Mouse (Mus musculus): ENCODE results near the gene Slc25a30. TPM values are rescaled to one million over a fixed set of nuclear protein-coding genes. Genes with fewer than 3 reads are reported as not detected.

The Slc25a30 gene
- total and polyA plus RNA-seq, 3 experiments: 20.3 to 24.0 TPM; not detected in 1

DNA sequence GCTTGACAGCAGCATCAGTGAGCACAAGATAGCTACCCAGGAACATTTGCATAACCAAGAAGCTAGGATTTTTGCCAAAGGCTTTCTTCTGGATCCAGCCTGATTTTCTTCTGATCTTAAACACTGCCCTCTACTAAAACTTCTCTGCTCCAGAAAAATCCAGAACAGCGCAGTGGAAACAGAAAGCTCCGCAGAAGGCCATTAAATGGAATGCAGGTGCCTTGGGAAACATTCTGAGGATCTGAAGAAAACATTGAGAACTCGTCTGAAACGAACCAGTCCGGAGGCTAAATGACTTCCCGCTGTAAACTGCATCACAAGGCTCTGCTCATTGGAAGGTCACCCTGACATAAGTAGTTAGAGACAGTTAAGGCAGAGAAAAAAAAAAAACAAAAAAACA is 23.1 kb upstream of the Slc25a30 start:
- TF ChIP-seq MYB (IDR thresholded peaks at IDR 0.05; ENCODE audit: low read depth, low read length): no peak
- H3K27ac ChIP-seq (ENCODE audit: control insufficient read depth, low read depth, low read length): no peak overlapping the region
- H3K27me3 ChIP-seq (ENCODE audit: control insufficient read depth in 1 of 2, insufficient read depth in 2 of 2, low read length in 2 of 2): peaks cover 0 to 5% of the 10 kb centered on the region in 2 experiments; a peak in 1 of 4 replicates
- DNase-seq (ENCODE audit: low read depth, low spot score): no peak
- no peak overlapping the region for H3K9ac ChIP-seq (ENCODE audit: control insufficient read depth, low read depth, low read length, poor library complexity, severe bottlenecking)
- no peak overlapping the region for H3K4me3 ChIP-seq (ENCODE audit: control insufficient read depth in 1 of 2, insufficient read depth in 1 of 2, low read depth in 2 of 2, low read length in 2 of 2)
- H3K9me3 ChIP-seq (replicated peaks; ENCODE audit: insufficient read depth, low read length): no peaks in the 10 kb centered on the region
- H3K36me3 ChIP-seq (ENCODE audit: control insufficient read depth in 1 of 2, insufficient read depth in 2 of 2, low read length in 2 of 2): peaks cover 0 to 4% of the 10 kb centered on the region in 2 experiments; a peak in 2 of 4 replicates
- peaks cover 4 to 7% of the 10 kb centered on the region in 2 experiments; a peak in 3 of 4 replicates for H3K4me1 ChIP-seq (ENCODE audit: control insufficient read depth in 1 of 2, insufficient read depth in 2 of 2, low read length in 2 of 2)
- H3K79me2 ChIP-seq (ENCODE audit: control insufficient read depth, insufficient read depth, low read length, poor library complexity): no peaks in the 10 kb centered on the region

DNA sequence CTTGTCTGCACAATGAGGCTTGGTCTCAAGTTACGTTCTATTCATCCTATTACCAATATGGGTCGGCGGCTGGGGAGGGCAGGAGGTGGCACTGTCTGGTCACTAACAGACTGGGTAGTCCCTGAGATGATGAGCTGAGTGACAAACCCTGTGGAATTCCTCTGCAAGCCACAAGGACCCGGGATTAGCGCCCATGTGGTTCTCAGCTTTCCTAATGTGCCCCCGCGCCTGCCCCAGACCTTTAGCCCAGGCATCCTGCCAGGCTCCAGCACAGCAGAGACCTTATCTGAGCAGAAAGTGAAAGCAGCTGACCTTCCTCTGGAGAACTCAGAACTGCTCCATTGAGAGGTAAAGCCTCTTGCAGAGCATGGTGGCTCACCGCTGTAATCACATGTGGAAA is 21.0 kb upstream of the Slc25a30 start:
- TF ChIP-seq BHLHE40 (IDR thresholded peaks at IDR 0.05; ENCODE audit: borderline replicate concordance, low read depth, low read length) (no peak), EP300 (IDR thresholded peaks at IDR 0.05; ENCODE audit: low read depth in 1 of 2, low read length in 2 of 2) (peak in 1 of 2 experiments; percentile 51; a peak in 2 of 4 replicates), MAX (IDR thresholded peaks at IDR 0.05; ENCODE audit: low read length) (peak; percentile 46; the same call in 1 of the 2 replicates), HCFC1 (IDR thresholded peaks at IDR 0.05; ENCODE audit: low read depth, low read length) (no peak), ETS1 (IDR thresholded peaks at IDR 0.05; ENCODE audit: low read depth, low read length) (peak; percentile 82), USF1 (IDR thresholded peaks at IDR 0.05; ENCODE audit: low read depth, low read length) (peak; percentile 44; the same call in 1 of the 2 replicates), MXI1 (IDR thresholded peaks at IDR 0.05; ENCODE audit: low read depth, low read length) (0 out of 2 replicates have a peak, but pooled peaks have one; percentile 39), SIN3A (IDR thresholded peaks at IDR 0.05; ENCODE audit: low read length) (peak; percentile 31; the same call in 1 of the 2 replicates), TCF12 (IDR thresholded peaks at IDR 0.05; ENCODE audit: low read depth, low read length) (0 out of 2 replicates have a peak, but pooled peaks have one; percentile 31), ZKSCAN1 (IDR thresholded peaks at IDR 0.05; ENCODE audit: low read depth, low read length) (no peak), GATA1 (IDR thresholded peaks at IDR 0.05; ENCODE audit: low read depth, low read length) (peak; percentile 67)
- peaks cover 0 to 2% of the 10 kb centered on the region in 2 experiments; a peak in 1 of 4 replicates for H3K27me3 ChIP-seq (ENCODE audit: control insufficient read depth in 1 of 2, insufficient read depth in 2 of 2, low read length in 2 of 2)
- H3K4me3 ChIP-seq (ENCODE audit: control insufficient read depth in 1 of 2, insufficient read depth in 1 of 2, low read depth in 2 of 2, low read length in 2 of 2): peak overlapping the region; percentile 62 to 67
- no peaks in the 10 kb centered on the region; the same call in 1 of the 2 replicates for H3K79me2 ChIP-seq (ENCODE audit: control insufficient read depth, insufficient read depth, low read length, poor library complexity)
- H3K36me3 ChIP-seq (ENCODE audit: control insufficient read depth in 1 of 2, insufficient read depth in 2 of 2, low read length in 2 of 2): peaks cover 0 to 16% of the 10 kb centered on the region in 2 experiments; a peak in 2 of 4 replicates
- peak overlapping the region; percentile 46 for H3K9ac ChIP-seq (ENCODE audit: control insufficient read depth, low read depth, low read length, poor library complexity, severe bottlenecking)
- H3K27ac ChIP-seq (ENCODE audit: control insufficient read depth, low read depth, low read length): no peak overlapping the region
- DNase-seq (ENCODE audit: low read depth, low spot score): peak; percentile 63
- H3K9me3 ChIP-seq (replicated peaks; ENCODE audit: insufficient read depth, low read length): no peaks in the 10 kb centered on the region
- H3K4me1 ChIP-seq (ENCODE audit: control insufficient read depth in 1 of 2, insufficient read depth in 2 of 2, low read length in 2 of 2): peaks cover 4 to 20% of the 10 kb centered on the region in 2 experiments; a peak in 3 of 4 replicates

DNA sequence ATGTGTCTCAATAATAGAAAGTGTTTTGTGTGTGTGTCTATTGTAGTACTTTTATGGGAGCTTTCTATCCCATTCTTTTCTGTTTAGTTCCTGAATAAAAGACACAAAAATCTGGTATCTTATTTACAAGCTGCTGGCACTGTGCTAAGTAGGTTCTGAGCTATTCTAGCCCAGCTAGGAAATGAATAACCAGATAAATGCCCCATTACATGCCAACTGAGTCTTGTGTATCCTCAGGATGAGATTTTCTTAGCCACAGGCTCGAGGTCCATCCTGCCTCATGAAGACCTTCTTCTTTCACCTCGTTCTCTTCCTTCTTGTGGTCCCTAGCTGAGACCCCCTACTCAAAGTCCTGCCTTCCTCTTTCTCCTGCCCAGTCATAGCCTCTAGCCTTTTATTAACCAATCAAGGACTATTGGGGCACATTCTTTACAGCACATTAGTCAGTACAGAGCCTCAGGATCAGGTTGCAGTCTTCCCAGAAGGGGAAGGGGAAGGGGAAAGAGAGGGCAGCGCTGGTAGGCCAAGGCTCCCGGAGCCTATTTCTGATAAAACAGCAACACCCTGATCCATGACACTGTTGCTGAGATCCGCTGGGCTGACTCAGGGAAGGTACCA is 11.0 kb upstream of the Slc25a30 start:
- Histone ChIP-seq H3K79me2 (ENCODE audit: control insufficient read depth, insufficient read depth, low read length, poor library complexity) (no peaks in the 10 kb centered on the region), H3K4me3 (ENCODE audit: control insufficient read depth in 1 of 2, insufficient read depth in 1 of 2, low read depth in 2 of 2, low read length in 2 of 2) (no peak overlapping the region), H3K4me1 (ENCODE audit: control insufficient read depth in 1 of 2, insufficient read depth in 2 of 2, low read length in 2 of 2) (peaks cover 0 to 4% of the 10 kb centered on the region in 2 experiments; a peak in 1 of 4 replicates), H3K36me3 (ENCODE audit: control insufficient read depth in 1 of 2, insufficient read depth in 2 of 2, low read length in 2 of 2) (peaks cover 0 to 1% of the 10 kb centered on the region in 2 experiments; a peak in 1 of 4 replicates), H3K27me3 (ENCODE audit: control insufficient read depth in 1 of 2, insufficient read depth in 2 of 2, low read length in 2 of 2) (peaks cover 7 to 27% of the 10 kb centered on the region in 2 experiments), H3K9me3 (replicated peaks; ENCODE audit: insufficient read depth, low read length) (no peaks in the 10 kb centered on the region), H3K27ac (ENCODE audit: control insufficient read depth, low read depth, low read length) (no peak overlapping the region), H3K9ac (ENCODE audit: control insufficient read depth, low read depth, low read length, poor library complexity, severe bottlenecking) (no peak overlapping the region)
- TF ChIP-seq JUND (IDR thresholded peaks at IDR 0.05; ENCODE audit: low read depth, low read length): no peak
- no peak for TF ChIP-seq UBTF (IDR thresholded peaks at IDR 0.05; ENCODE audit: borderline replicate concordance, insufficient read depth, low read depth, low read length)
- no peak for TF ChIP-seq MYB (IDR thresholded peaks at IDR 0.05; ENCODE audit: low read depth, low read length)
- TF ChIP-seq BHLHE40 (IDR thresholded peaks at IDR 0.05; ENCODE audit: borderline replicate concordance, low read depth, low read length): no peak
- TF ChIP-seq POLR2A (IDR thresholded peaks at IDR 0.05; ENCODE audit: control insufficient read depth in 1 of 2, insufficient read depth in 1 of 2, low read depth in 1 of 2, low read length in 2 of 2, poor library complexity in 1 of 2): no peak
- TF ChIP-seq EP300 (IDR thresholded peaks at IDR 0.05; ENCODE audit: low read depth in 1 of 2, low read length in 2 of 2): no peak
- no peak for TF ChIP-seq RAD21 (IDR thresholded peaks at IDR 0.05; ENCODE audit: low read depth, low read length)
- TF ChIP-seq NELFE (IDR thresholded peaks at IDR 0.05; ENCODE audit: low read depth, low read length): no peak
- no peak for TF ChIP-seq CHD1 (IDR thresholded peaks at IDR 0.05; ENCODE audit: low read depth, low read length)
- no peak for TF ChIP-seq POLR2AphosphoS2 (IDR thresholded peaks at IDR 0.05; ENCODE audit: low read length)
- TF ChIP-seq SIN3A (IDR thresholded peaks at IDR 0.05; ENCODE audit: low read length): no peak
- TF ChIP-seq MAX (IDR thresholded peaks at IDR 0.05; ENCODE audit: low read length): no peak
- no peak for DNase-seq (ENCODE audit: low read depth, low spot score)
